In genomic region chr1:64191242-64192220, GRCm38 (mm10) we compare ENCODE assay signal across 13 mouse cellular contexts.
A peak's percentile ranks its signal among the peaks of the same experiment; 100 is the strongest.
DNase-seq lines count a peak whose midpoint lies in the region; ATAC-seq and TF ChIP-seq lines count a peak whose summit lies in the region.
"Had no signal": no experiment of that assay in that cellular context is flagged by ENCODE, and none has a peak within 500 bp of the region (broad histone marks: within the 10 kb centered on the region; RNA-seq: fewer than 3 reads in every experiment).

No protein-coding gene starts in this region.

- TF ChIP-seq CTCF in stomach, postnatal 0 days (IDR thresholded peaks at IDR 0.05; ENCODE audit: low read depth): no peak

- no peaks in the 10 kb centered on the region for H3K36me3 ChIP-seq in neural tube, embryonic 15.5 days
- H3K36me3 ChIP-seq in forebrain, embryonic 15.5 days: no peaks in the 10 kb centered on the region
- H3K36me3 ChIP-seq in stomach, postnatal 0 days (ENCODE audit: control insufficient read depth, insufficient read depth, low read length): no peaks in the 10 kb centered on the region
- H3K36me3 ChIP-seq: G1E; heart, embryonic 10.5 days had no signal

- 56% methylated on average over 11 of the region's 11 CpGs for WGBS in neural tube, embryonic 15.5 days
- 44% methylated on average over 11 of the region's 11 CpGs for WGBS in forebrain, embryonic 15.5 days
- whole genome bisulfite sequencing in stomach, postnatal 0 days: 74% methylated on average over 11 of the region's 11 CpGs

- no peak overlapping the region for H3K9ac ChIP-seq in neural tube, embryonic 15.5 days (replicated peaks)
- H3K9ac ChIP-seq in forebrain, embryonic 15.5 days (replicated peaks): no peak overlapping the region
- no peak overlapping the region for H3K9ac ChIP-seq in stomach, postnatal 0 days (ENCODE audit: low read length)
- H3K9ac ChIP-seq: lung, embryonic 14.5 days had no signal

- peaks cover 37% of the 10 kb centered on the region for H3K4me1 ChIP-seq in neural tube, embryonic 15.5 days
- H3K4me1 ChIP-seq in forebrain, embryonic 15.5 days: peaks cover 57% of the 10 kb centered on the region
- no peaks in the 10 kb centered on the region for H3K4me1 ChIP-seq in stomach, postnatal 0 days (replicated peaks; ENCODE audit: control insufficient read depth, insufficient read depth)

- H3K27ac ChIP-seq in neural tube, embryonic 15.5 days (replicated peaks): no peak overlapping the region
- H3K27ac ChIP-seq in forebrain, embryonic 15.5 days (replicated peaks): peak overlapping the region; percentile 34
- H3K27ac ChIP-seq in stomach, postnatal 0 days (replicated peaks): no peak overlapping the region
- H3K27ac ChIP-seq: heart, embryonic 10.5 days had no signal

- no peaks in the 10 kb centered on the region for H3K27me3 ChIP-seq in neural tube, embryonic 15.5 days (replicated peaks)
- H3K27me3 ChIP-seq in forebrain, embryonic 15.5 days: no peaks in the 10 kb centered on the region
- H3K27me3 ChIP-seq in stomach, postnatal 0 days (ENCODE audit: control insufficient read depth, insufficient read depth, low read length): no peaks in the 10 kb centered on the region

- H3K9me3 ChIP-seq in neural tube, embryonic 15.5 days (replicated peaks): no peaks in the 10 kb centered on the region
- no peaks in the 10 kb centered on the region for H3K9me3 ChIP-seq in forebrain, embryonic 15.5 days
- H3K9me3 ChIP-seq in stomach, postnatal 0 days (ENCODE audit: control insufficient read depth, low read length): no peaks in the 10 kb centered on the region
- H3K9me3 ChIP-seq: G1E; heart, embryonic 10.5 days had no signal

- no peak for TF ChIP-seq EP300 in stomach, postnatal 0 days (optimal IDR thresholded peaks at IDR 0.05)

- no peak for ATAC-seq in neural tube, embryonic 15.5 days (ENCODE audit: low FRiP score)
- 0 out of 2 replicates have a peak, but pooled peaks have one; percentile 18 for ATAC-seq in forebrain, embryonic 15.5 days (replicated peaks)
- ATAC-seq in megakaryocyte progenitor cell, adult 5-6 weeks (replicated peaks; ENCODE audit: poor library complexity): 0 out of 2 replicates have a peak, but pooled peaks have one; percentile 8
- no peak for ATAC-seq in stomach, postnatal 0 days (ENCODE audit: low FRiP score, low TSS enrichment)
- ATAC-seq: inflammation-experienced regulatory T-cells, adult 6 months had no signal

- H3K4me2 ChIP-seq in neural tube, embryonic 15.5 days: no peak overlapping the region
- H3K4me2 ChIP-seq in forebrain, embryonic 15.5 days (replicated peaks): no peak overlapping the region
- H3K4me2 ChIP-seq in stomach, postnatal 0 days (replicated peaks; ENCODE audit: low read depth): no peak overlapping the region
- H3K4me2 ChIP-seq: lung, embryonic 14.5 days had no signal

- no peak overlapping the region for H3K4me3 ChIP-seq in neural tube, embryonic 15.5 days (replicated peaks)
- H3K4me3 ChIP-seq in forebrain, embryonic 15.5 days: no peak overlapping the region
- H3K4me3 ChIP-seq in stomach, postnatal 0 days (ENCODE audit: low read depth, low read length): no peak overlapping the region
- H3K4me3 ChIP-seq: heart, embryonic 10.5 days; myocyte had no signal

- peak; percentile 23 for DNase-seq in neural tube, embryonic 10.5 days (ENCODE audit: extremely low spot score, low spot score)
- no peak for DNase-seq in gastrocnemius, adult 8-10 months (ENCODE audit: low spot score in 2 of 2)
- DNase-seq in stomach, postnatal 0 days (ENCODE audit: low spot score): no peak
- DNase-seq in ovary, postnatal 36 days (ENCODE audit: low spot score): no peak
- DNase-seq: cerebellum, adult 18-20 months had no signal

Comparison
In these comparisons a context has a peak if more than half of its experiments do, and no peak if none do; other contexts are left out.
1. ATAC-seq: peak in forebrain, embryonic 15.5 days (single experiment) and megakaryocyte progenitor cell, adult 5-6 weeks (single experiment); none in neural tube, embryonic 15.5 days (single experiment) and stomach, postnatal 0 days (single experiment).